Mouse (Mus musculus) 3T3-L1 (cell line): ENCODE measurements around the gene Inip.
"Not testable (repeated sequence)": the region's sequence is repeated elsewhere in the genome, so short reads cannot be mapped to it uniquely, and the experiment has no call there.

ENCODE experiments used
- DNase-seq: peaks from one replicate; pipeline ENCODE4 v3.0.0-alpha.2; 2015; ENCODE audit warnings: low read depth, low spot score

Inip gene

DNA sequence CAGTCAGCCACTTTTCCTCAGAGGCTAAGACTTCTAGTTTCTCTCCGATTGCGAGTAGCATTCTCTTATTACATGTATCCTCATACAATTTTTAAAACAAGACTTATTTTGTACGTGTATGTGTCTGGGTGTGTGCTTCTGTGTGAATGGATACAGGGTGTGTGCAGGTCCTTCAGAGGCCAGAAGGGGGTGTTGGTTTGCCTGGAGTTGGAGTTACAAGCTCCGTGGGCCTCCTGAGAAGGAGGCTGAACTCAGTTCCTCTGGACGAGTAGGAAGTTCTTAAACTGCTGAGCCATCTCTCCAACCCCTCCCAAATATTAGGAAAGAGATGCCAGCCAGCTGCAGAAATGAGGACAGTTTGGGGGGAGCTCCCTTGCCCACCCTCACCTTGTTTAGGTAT, 7.0 kb upstream of the Inip start:
- no peak for DNase-seq

DNA sequence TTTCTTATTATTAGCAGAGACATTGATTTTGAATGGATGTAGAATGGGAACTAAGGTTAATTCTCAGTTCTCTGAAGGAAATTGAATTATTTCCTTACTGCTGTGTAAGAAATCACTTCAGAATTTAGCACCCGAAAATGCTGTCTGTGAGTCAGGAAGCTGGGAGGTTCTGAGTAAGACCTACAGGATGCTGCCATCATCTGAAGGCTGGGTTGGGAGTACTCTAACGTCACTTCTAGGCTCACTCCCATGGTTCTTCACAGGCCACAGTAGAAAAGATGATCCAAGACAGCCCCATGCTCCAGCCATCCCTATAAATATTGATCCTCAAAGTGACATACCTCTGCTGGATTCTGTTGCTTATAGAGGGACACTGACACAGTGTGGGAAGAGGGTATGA, 6.1 kb upstream of the Inip start:
- peak; percentile 41 for DNase-seq

DNA sequence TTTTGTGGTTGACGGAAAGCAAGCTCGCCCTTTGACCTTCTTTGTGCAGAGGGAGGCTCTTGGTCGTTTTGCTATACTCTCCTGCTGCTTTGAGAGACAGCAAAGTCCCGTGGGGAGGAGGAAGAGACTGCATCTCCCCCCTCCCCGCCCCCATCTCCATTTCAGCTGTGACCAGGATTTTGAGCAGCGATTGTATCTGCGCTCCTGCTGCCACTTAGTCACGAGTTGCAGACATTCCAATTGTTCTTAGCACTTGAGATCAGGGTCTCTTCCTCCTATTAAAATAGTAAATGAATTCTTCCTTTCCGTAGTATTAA, 5.4 kb upstream of the Inip start:
- no peak for DNase-seq

DNA sequence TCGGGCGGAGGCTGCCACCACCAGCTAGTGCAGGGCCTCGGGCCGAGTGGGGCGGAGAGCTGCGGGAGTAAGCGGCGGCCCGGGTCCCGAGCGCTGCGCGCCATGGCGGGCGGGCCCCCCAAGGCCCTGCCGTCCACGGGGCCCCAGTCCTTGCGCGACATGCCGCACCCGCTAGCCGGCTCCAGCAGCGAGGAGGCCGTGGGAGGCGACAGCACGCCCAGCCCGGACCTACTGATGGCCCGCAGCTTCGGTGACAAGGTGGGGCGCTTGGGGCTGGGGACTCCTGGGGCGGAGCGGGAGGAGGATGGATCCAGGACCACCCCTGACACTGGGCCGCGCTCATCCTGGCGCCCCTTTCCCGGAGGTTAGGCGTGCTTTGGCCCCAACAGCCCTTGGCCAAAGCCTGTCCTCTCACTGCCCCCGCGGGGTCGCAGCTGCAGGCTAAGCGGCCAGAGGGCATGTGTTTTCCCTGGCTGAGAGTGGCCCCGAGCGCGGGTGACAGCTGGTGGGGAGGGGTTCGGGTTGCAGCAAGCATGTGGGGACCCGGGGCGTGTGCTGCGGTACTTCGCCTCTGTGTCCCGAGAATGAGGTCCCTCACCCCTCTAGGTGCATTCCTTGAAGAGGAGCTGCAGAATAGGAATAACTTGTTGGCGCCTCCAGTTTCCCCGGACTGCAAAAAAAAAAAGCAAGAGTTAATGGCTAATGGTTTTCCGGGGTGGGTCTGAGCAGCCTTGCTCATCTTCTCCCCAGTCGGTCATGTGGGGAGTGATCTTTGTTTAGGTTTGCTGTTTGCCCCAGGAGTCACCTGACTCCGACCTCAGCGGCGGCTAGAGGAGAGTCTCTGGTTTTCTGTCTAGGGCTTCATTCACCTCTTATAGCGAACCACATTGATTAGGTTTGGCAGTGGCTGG, 4.8 kb upstream of the Inip start:
- DNase-seq, result peak; percentile 72

DNA sequence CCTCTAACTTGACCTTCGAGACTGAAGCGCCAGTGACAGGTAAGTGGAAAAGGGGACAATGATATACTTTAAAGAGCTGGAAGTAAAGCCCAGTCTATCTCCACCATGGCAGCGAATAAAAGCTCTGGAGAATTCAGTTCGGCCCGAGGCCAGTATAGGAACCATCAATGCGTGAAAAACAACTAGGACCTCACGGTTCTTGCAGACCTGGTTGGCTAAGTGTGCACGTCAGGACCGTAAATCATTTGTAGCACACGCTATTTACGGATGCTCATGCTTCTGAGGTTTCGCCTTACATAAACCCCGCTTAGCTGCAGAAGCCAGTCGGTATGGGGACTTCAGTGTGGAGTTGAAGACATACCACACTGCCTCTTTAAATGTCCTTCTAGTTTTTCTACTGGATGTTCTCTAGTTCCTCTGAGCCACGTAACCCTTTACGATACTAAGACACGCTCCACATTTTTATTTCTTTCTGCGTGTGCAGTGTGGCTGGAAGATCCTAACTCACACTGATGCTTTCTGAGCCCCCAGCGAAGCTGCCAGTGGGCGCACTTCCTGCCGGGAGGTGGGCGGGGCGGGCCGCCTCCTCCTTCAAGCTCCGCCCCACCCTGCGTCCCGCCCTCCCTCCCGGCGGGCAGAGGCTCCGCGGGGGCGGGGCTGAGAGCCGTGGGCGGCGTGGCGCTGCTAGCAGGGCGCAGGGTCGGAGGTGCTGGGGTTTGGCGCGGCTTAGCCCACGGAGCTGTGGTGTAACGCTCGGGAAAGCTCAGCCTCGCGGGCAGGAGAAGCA, 4.0 kb upstream of the Inip start, which contains the start of gene Snx30:
Gene Snx30 (plus strand): TSS at position 660 of the 787 bp plus-strand sequence.
- DNase-seq, result peak; percentile 75

DNA sequence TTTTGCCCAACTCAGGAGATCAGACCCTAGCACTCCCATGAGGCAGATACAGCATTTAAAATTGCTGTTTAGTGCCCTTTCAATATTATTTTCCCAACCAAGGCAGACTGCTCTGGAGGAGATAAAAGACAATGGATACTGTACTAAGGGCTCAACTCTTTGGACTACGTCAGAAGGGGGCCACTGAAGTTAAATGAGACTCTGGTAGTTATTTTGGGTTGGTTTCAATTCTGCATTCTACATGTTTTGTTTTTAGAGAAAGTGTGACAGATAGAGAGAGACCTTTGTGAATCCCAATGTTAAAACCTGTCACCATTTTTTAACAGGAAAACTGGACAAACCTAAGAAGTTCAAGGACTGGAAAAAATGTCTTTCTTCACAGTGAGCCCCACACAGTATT, 3.4 kb upstream of the Inip start:
- no peak for DNase-seq

DNA sequence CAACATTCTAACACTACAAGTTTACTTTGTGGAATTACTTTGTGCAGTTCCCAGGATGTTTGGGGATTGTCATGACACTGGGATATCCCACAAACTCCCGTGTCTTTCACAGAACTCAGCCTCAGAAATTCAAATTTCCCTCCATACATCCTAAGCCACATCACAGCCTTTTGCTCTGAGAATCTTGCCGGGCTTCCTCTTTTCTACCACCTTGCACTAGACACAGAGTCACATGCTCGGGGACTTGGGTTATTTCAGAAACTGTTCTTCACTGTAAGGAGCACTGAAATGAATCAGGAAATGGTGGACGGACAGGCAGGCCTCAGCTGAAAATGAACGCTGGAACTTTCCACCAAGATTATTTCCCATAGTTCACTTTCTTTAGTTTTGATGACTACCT, 2.0 kb upstream of the Inip start:
- no peak for DNase-seq

DNA sequence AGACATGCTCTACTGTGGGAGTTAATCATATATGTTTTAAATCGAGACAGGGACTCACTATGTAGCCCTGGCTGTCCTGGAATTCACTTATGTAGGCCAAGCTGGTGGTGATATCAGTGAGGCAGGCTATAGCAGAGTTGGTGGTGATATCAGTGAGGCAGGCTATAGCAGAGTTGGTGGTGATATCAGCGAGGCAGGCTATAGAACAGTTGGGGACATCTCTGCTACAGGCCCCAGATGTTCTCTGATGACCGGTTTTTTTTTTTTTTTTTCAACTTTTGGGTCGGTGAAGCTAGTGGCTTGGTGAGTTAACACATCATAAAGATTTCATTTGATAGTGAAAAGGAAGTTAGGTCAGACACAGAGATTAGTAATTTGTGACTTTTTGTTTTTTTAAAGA, 1.4 kb upstream of the Inip start:
- DNase-seq, result no peak

DNA sequence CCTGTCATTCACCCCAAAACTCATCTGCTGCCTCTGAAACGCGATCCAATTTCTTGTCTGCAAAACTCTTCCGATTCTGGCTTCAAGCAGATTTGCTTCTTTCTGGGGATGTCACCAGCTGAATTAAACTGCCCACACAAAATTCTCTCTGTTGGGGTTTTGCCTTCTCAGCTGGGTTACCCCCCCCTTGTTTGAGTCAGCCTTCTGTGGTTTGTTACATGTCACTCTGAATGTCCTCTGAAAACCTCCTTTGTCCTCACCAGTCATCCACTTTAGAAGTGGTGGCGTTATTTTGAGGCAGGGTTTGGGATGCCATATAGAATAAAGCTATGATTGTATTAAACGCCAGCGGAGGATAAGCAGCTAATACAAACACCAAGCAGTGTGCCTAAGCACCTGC, 718 bp upstream of the Inip start:
- DNase-seq, result peak; percentile 31

DNA sequence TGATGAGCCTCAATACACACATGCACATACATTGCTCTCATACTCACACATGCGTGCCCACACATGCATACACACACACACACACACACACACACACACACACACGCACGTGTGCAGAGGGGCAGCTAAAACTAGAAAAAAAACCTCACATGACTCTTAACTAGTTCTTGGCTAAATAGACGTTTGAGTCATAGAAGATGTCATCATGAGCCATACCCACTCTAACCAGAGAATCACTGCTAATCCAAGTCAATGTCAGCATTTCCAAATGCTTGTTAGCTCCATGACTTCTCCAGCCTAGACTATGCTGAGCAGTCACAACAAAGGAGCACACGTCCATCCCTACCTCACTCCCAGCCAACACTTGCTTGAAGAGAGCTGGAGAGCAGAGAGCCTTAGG, 1.2 kb downstream of the Inip start:
- DNase-seq, result peak; percentile 67

DNA sequence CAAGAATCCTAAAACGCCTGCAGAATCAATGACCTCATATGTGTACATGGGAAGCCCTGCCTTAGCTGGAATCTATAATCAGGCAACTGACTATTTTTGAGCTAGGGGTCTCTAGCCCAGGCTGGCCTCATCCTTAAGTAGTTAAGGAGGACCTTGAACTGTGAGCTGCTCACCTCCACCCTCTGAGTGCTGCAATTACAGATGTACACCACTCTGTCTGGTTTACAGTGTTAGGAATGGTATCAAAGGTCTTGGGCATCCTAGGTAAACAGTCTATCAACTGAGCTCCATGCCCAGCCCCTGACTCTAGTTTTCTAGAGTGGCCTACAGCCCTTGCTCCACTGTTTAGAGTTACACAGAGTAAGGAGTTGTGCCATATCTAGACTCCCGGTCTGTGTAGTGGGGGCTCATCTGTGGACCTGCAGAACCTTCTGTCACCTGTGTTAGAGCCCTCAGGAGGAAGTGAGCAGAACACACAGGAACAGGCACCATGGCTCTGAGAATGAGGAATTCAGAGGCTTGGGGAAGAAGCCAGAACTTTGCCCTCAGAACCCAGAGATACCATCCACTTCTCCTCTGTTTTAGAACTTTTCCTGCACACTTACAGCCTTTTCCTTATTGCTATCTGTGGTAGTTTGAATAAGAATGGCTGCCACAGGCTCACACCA, 5.5 kb downstream of the Inip start:
- no peak for DNase-seq

DNA sequence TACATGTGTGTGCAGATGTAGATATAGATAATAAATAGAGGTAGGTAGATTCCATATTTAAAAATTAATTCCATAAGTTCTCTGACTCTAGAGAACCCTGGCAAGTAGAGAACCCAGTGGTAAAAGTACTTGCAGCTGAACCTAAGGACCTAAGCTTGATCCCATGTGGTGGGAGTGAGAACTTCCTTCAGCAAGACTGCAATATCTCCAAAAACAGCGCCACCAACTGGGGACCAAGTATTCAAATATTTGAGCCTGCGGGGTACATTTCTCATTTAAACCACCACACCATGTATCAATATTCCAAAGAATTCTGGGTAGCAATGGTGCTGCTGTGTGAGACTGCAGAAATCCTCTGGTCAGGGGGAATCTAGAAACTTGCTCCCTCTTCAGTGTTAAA, 7.3 kb downstream of the Inip start:
- no peak for DNase-seq

DNA sequence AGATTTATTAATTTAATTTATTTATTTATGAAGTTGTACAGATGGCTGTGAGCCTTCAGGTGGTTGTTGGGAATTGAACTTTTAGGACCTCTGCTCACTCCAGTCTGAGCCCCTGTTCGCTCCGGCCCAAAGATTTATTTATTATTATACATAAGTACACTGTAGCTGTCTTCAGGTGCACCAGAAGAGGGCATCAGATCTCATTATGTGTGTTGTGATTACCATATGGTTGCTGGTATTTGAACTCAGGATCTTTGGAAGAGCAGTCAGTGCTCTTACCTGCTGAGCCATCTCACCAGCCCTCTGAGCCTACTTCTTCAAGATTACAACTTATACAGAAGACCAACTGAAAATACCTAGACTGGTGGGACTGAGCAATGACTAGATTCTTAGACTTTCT, 7.8 kb downstream of the Inip start:
- not testable (repeated sequence) for DNase-seq

DNA sequence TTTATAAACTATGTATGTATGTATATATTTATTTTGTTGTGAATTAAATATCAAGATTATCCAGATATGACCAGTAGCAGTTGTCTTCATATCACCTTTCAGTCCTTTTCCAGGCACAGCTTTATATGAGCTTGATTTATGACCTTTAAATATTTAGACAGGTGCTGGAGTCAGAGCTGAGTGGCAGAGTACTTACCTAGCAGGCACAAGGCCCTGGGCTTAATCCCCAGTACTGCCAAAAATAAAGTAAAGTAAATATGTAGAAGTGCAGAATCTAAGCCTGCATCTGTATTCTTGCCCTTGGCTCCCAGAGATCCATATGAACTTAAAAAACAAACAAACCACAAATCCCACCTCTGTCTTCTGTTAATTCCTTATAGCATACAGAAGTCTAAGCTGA, 12.4 kb downstream of the Inip start:
- DNase-seq, result no peak

DNA sequence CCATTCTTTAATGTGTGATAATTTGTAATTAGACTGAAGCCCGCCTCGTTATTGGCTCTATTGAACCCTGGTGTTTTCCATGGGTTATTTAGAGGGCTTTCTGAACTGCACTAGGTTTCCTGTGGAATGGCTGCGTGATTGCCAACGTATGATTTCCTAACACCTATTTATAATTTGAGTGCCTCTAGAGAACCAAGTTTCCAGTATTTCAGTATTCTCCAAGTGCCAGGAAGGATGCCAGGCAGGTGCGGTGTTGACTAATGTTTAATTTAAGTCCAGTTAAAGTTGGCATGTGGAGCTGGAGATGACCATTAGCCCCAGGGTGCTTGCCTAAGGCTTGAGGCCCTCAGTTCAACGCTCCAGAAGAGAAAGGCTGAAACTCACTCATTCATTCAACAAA, 14.3 kb downstream of the Inip start:
- no peak for DNase-seq

DNA sequence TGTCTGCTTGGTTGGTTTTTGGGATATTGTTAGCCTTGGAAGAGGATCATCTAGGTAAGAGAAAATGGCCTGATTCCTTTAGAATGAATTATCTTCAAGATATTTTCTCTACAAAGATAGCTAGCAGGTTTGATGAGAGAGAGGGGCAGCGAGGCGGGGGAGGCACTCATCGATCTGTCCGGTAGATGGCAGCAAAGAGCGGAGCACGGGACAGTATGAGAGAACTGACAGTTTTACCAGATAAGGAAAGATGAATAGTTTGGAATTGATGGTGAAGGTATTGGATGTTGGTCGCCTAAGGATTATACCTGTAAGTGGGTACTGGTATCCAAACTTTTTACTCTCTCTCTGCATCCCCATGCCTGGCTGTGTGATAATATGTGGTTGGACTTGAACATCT, 14.7 kb downstream of the Inip start:
- DNase-seq, result peak; percentile 77

DNA sequence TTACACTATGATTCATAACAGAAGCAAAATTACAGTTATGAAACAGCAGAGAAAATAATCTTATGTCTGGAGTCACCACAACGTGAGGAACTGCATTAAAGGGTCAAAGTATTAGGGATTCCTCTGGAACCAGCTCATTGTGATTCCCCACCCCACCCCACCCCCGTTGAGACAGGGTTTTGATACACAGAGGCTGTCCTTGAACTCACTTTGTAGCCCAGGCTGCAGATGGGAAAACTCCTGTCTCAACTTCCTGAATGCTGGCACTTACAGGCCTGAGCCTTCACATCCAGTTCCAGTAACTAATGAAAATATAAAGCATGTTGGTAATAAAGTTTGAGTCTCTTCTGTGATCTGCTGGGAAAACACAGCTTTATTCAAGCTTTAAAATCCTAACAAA, 16.0 kb downstream of the Inip start:
- DNase-seq, result no peak

DNA sequence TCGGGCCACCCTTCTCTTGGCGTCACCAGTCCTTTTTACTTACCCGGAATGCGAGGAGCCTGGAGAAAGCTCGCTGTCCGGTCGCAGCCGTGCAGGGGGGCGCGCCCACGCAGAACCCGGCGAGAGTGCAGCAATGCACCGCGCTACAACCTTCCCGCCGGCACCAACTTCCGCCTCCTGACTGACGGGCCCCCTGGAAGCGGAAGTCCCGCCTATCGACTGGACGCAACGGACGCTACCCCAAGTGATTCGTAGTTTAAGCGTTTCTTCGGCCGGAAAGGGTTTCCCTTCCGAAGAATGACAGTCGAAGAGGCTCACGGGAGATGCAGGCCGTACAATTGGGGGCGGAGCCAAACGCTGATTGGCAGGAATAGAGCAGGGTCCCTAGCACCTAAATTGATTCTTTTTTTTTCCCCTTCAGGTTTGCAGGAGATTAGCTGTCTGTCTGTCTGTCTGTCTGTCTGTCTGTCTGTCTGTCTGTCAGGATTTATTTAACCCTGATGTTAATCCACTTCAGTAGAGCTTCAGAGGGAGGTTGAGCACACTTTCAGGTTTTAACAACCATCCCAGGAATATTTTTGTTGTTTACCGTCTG, 17.6 kb downstream of the Inip start:
- peak; percentile 99 for DNase-seq

DNA sequence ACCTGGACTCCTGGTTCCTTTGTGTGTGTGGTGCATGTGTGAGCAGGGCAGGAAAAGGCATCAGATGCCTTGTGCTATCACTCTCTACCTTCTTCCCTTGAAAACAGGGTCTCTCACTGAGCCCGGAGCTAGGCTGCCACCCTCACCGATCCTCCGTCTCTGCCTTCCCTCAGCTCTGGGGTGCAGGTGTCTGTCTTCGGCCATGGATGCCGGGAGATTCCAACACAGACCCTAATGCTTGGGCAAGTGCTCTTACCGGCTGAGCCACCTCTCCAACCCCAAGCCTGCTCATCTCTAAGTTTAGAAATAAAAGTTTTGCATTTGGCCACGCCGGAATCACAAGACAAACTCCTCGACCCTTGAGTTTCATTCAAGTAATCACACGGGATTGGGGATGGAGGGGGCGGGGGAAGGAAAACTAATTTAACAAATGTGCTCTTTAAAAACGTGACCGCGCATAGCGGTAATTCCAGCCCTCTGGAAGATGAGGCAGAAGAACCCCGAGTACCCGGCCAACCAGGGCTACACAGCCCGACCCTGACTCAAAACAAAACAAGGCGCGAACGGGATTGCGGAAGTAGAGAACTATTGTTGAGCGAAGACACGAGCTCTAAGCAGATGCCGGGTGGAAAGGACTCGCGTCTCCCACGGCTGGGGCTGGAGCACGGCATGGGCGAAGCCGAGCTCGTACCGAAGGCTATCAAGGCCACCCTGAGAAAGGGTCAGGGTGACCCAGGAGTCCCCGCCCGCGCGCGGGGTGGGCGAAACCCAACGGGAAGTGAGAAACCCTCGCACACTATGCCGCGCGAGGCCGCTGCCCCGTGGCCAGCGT, 18.3 kb downstream of the Inip start:
- DNase-seq, result no peak

DNA sequence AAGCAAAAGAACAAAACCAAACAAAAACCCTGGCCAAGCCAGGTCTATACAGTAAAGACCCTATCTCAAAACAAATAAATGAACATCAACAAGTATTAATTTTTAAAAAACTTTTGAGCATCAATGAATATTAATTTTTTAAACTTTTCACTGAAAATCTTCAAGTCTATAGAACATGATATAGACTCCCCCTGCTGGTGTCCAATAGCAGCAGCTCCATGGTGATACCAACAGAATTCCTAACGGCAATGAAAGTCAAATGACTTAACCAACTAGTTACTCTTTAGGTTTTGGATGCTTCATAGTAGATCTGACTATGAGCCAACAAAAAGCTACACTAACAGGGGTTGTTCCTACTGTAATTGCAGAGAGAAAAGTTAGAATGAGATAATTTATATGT, 20.8 kb downstream of the Inip start:
- peak; percentile 70 for DNase-seq

DNA sequence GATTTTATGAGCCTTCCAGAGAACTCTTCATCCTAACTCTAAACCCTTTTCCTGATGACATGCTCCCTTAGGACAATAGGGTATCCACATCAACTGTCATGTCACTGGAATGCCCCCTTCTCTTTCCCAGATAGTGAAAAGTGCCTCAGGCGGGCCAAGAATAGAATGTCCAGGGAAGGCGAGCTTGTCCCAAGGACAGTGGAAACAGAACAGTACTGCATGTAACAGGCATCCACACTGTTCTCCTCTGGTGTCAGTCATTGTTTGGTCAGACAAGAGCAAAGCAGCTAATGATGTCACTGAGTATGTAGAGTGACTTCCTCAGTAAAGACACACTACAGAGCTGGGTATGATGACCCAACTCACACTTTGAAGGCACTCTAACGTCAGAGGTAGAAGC, 23.6 kb downstream of the Inip start:
- no peak for DNase-seq
